Mouse (Mus musculus) heart, adult 2 months (tissue): ENCODE data around the gene Gm19402.

ENCODE experiments used
- CTCF ChIP-seq: fragments of 200-600 bp; IDR thresholded peaks from 2 replicates; pipeline ENCODE4 v1.8.1; 2022; ENCODE audit warnings: antibody characterized with exemption, mild to moderate bottlenecking, moderate library complexity
- POLR2A ChIP-seq: fragments of 200-500 bp; IDR thresholded peaks from 2 replicates; pipeline ENCODE4 v1.6.1; 2011; ENCODE audit warnings: mild to moderate bottlenecking, low read depth, low read length, control low read depth; ENCODE audit not compliant: insufficient read depth

DNA sequence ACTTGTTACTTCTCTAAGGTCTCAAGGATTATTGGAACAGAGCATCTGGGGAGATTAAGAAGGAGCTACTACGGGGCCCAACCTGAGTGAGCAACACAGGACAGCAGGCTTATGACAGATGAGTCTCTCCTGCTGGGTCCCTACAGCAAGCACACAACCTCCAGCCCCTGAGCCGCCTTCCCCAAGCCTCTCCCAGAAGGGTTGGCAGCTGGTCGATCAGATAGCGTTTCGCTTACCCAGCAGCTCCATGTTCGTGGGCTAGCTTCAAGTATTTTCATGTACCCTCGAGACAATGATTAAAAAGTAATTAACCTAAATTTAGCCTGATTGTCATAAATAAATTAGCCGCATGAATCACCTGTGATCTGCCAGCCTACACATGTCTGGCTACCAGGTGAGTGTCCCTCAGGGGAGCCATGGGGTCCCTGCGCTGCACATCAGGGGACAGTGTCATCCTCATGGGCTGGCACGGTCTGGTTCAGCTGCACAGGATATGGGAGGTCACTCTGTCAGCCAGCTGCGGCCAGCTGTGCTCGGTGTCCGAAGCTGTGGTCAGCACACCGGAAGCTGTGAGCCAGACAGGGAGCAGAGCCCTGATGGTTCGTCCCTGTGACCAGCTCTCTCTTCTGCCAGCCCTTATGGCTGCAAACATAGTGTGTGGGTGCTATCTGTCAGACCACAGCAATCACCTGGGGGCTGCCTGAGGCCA lies 32.1 kb downstream of the Gm19402 start:
- TF ChIP-seq CTCF (no peak), POLR2A (no peak)
